Mouse (Mus musculus) frontal cortex, postnatal 14 days (tissue): ENCODE data around the gene Myo5c.

Experiments
- DNase-seq, 2 experiments: peaks; one replicate each; pipeline ENCODE4 v3.0.0; 2022; ENCODE audit warnings: low spot score in 2 of 2

Myo5c gene

DNA sequence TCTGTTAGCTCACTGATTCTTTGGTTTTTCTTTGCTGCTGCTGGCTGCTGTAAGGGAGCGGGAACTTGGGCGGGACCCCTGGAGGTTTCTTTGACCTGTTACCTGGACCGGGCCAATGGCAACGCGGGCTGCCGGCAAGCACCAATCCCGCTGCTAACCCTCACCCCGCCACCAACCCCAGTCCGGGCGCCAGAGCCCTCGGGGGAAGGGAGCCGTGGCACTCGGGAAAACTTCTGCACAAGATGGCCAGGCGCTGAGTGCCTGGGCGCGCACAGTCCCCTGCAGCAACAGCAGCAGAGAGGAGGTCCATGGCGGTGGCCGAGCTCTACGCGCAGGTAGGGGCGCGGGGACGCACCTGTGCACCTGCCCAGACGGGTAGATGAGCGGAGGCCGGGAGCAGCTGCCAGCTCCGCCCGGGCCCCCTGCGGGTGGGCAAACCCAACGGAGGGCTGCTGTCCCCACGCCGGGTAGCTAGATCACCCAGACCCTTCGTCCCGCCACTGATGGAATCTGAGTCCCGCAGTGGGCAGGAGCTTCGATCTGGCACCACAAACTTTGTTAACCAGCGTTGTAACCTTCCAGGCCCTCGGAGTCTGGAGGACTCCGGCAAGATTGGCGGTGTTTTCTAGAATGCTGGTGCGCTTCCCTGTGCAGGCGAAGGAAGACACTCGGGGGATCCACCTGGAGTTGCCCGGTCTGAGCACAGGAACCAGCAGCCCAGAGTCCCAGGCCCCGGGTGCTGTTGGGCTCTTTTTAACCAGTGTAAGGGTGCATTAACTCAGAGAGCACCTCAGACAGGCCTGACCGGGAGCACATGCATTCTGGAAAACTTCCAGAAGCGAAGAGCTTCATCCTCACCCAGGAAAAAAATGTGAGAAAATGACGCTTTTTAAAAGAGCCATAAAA, at the start of gene Myo5c:
Gene Myo5c (plus strand): TSS at position 180 of the 906 bp plus-strand sequence.
- DNase-seq = no peak

GRCm38 (mm10) chr9:75187646-75188260, 44.1 kb upstream of the Myo5c start:
- no peak for DNase-seq

DNA sequence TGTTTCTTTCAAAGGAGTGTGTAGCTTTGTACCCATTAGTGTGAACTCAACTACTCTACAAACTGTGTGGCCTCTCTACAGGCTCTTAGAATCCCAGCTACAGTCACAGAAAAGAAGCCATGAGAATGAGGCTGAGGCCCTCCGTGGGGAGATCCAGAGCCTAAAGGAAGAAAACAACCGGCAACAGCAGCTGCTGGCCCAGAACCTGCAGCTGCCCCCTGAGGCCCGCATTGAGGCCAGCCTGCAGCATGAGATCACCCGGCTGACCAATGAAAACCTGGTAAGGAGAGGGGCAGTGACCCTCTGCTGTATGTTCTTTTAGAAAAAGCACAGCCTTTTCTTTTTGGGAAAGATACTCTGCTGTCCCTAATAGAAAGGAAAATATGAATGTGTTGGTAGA, 38.0 kb upstream of the Myo5c start:
- no peak for DNase-seq

- DNase-seq = no peak
Observed at GRCm38 (mm10) chr9:75196335-75196734, 35.5 kb upstream of the Myo5c start.

DNA sequence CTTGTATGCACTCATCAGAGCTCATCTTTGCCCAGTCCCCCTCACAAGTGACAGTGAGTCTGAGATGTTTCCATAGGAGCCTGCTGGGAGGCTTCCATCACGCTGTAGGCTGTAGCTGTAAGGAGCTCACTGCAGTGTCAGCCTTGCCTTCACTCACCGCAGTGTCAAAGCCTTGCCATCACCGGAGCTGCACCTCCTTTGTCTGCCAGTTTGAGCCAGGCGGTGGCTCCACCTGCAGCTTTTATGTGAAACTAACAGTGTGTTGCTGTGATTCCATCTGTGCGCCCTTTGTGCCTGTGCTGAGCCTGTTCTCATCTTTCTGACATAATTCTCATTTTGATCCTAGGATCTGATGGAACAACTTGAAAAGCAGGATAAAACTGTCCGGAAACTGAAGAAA, 34.5 kb upstream of the Myo5c start:
- no peak for DNase-seq

DNA sequence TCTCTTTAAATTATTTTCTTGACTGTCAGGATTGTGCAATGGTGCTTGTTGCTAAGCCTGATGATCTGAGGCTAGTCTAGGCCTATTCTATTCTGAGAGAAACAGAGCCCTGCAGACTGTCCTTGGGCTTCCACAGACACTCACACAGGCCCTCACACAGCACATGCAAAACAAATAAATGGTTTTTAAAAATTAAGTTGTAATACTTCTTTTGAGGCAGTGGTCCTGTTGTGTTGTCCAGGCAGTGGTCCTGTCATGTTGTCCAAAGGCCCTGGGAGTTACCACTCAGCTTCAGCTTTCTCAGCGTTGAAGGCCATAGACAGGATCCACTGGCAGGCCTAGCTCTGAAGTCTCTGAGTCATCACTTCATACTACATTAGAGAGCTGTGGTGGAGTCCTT, 30.3 kb upstream of the Myo5c start:
- DNase-seq = no peak

DNA sequence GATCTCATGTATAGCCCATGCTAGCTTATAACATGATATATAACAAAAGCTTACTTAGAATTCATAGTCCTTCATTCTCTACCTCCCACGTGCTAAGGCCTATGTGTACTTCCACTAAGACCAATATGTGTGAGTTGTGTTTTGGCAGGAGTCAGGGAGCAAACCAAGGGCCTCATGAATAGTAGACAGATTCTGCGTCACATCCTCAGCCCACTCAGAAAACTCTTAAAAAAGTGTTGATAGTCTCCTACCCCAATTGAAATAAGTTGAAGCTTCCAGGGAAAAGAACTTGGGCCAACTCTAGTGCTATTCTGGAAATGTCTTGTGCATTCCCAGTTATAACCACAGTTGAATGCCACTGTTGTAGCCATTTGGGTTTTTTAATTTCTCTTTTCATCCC, 29.8 kb upstream of the Myo5c start:
- DNase-seq = no peak

DNA sequence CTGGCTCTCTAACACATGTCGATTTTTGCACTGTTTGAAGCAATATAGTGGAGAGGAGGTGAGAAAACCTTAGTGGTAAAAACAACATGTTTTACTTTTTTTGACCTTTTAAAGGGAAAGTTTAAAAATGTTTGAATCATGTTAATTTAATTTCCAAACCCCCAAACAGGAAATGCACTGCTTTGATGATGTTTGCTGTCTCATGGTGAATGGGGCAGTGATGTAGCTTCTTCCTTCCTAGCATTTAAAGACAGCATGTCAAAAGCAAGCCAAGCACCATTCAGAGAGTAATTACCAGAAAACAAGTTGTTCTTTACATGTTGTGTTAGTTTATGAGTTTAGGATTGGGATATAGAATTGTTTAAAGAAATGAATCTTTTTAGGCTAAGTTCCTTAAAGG, 22.6 kb upstream of the Myo5c start:
- DNase-seq = no peak

DNA sequence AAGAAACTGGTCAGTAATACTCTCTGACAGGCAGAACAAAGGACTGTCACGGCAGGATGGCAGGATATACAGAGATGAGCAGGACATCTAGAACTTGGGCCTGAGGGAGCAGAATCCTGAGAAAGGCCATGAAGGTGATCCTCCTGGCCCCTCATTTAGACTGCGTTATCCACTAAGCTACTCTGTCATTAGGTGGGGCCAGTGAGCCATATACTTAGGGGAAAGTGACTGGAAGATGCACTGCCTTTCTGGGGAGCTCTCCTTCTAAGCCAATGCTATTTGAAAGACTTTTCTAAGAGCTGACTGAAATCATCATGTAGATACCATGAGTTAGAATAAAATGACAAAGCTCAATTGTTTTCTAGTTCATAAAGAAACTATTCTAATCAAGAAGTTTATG, 21.6 kb upstream of the Myo5c start:
- no peak for DNase-seq

GRCm38 (mm10) chr9:75214743-75215413, 16.9 kb upstream of the Myo5c start:
- no peak for DNase-seq

DNA sequence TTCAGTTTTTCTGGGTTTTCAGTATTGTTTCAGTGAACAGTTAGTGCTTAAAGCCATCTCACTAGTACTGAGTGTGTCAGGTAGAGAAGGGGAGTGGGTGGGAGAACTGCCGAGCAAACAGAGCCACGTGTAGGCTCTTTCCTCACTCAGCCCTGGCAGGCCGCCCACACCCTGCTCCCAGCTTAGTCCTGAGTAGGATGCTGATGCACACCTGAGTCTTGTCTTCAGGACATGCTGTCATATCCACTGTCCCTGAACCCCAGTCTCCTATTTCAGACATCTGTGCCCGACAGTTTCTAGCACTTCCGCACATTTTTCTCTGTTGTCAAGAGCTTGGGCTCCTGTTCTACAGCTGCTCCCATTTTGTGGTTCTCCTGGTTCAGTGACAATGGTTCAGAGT, 11.9 kb upstream of the Myo5c start:
- DNase-seq = peak in 1 of 2 experiments; percentile 46

GRCm38 (mm10) chr9:75221420-75222287, 10.2 kb upstream of the Myo5c start:
- DNase-seq = no peak

GRCm38 (mm10) chr9:75232860-75233259, 1.0 kb downstream of the Myo5c start:
- no peak for DNase-seq

DNA sequence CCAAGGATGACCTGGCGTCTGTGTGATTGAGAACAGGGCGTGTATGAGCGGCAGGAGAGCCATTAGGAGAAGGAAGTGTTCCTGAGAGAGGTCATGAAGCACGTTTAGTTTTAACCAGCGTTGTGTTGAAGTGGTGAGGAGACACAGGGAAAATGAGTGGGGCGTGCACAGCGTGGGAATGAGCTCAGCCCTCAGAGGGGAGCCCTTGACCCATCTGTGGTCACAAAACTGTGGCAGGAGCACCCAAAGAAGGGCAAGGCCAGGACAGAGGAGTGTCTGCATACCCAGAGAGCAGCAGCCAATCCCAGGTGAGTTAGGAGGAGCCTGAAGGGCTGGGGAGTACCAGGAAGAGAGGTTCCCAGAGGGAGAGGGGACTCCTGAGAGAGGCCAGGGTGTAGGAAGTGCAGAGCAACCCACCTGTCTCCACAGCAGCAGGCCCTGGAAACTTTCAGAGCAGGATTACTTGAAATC, 2.5 kb downstream of the Myo5c start:
- no peak for DNase-seq

DNA sequence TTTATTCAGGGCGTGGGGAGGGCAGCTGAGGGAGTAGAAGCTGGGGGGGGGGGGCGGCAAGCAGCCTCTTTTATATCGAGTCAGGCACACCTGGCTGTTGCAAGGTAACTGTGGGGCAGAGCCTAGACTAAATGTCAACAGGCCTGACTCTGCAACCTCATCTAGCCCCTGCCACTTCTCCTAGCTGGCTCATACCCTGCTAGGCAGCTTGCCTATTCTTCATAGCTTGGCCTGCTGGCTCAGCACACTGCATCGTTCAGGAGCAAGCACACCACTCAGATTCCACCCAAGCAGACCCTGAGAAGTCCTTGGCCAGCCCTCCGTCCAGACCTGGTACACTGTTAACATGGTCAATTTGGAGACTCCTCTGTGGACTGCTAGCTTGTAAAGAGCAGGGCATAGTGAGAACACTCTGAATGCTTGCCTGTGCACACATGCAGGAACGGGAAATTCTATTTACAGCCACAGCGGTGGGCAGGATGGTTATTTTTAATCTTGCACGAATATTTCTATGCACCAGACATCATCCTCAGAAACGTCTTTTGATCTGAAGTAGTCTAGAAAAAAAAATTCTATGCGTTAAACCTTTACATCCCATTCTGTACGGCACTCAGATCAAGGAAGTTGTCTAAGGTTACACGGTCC, 3.3 kb downstream of the Myo5c start:
- DNase-seq = no peak

- DNase-seq = no peak
Observed at GRCm38 (mm10) chr9:75235696-75236095, 3.9 kb downstream of the Myo5c start.

GRCm38 (mm10) chr9:75236416-75237308, 4.8 kb downstream of the Myo5c start:
- no peak for DNase-seq

- DNase-seq = no peak
Observed at GRCm38 (mm10) chr9:75238179-75238578, 6.4 kb downstream of the Myo5c start.

DNA sequence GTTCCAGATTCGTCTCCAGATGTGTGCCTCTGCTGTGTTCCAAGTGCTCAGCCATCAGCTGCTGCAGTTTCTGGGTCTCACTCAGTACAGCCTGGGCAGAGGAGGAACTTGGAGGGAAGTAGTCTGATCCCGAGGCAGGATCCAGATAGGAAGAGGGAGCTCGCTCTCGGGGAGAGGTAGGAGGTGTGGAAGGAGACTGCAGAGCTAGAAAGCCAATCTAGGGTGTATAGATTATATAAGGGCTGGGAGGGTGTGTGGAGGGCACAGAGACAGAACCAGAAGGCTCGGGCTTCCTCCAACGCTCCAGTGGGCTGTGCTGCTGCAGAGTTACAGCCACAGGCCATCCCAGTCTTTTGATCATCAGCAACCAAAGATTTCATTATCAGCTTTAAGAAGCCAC, 11.2 kb downstream of the Myo5c start:
- DNase-seq = no peak
